Mouse (Mus musculus) NIH3T3 (cell line): ENCODE results near the gene Alg1.
A peak's percentile ranks its signal among the peaks of the same experiment; 100 is the strongest.
"Not testable (repeated sequence)": the region's sequence is repeated elsewhere in the genome, so short reads cannot be mapped to it uniquely, and the experiment has no call there.

Experiments used
- DNase-seq: peaks from one replicate; pipeline ENCODE4 v3.0.0-alpha.2; 2012; ENCODE audit warnings: low read depth

Alg1 gene

GRCm38 (mm10) chr16:5233418-5234313 lies at the start of gene Alg1:
TSS of gene Alg1 (plus strand) at chr16:5233621.
- peak; percentile 99 for DNase-seq

- DNase-seq: no peak
Observed at GRCm38 (mm10) chr16:5184101-5184500, 49.3 kb upstream of the Alg1 start.

GRCm38 (mm10) chr16:5184956-5185355 lies 48.5 kb upstream of the Alg1 start:
- no peak for DNase-seq

- no peak for DNase-seq
Observed at GRCm38 (mm10) chr16:5185691-5186090, 47.7 kb upstream of the Alg1 start.

- peak; percentile 22 for DNase-seq
Observed at GRCm38 (mm10) chr16:5186234-5186633, 47.2 kb upstream of the Alg1 start.

- peak; percentile 82 for DNase-seq
Observed at GRCm38 (mm10) chr16:5195080-5195479, 38.3 kb upstream of the Alg1 start.

GRCm38 (mm10) chr16:5202681-5203080 lies 30.7 kb upstream of the Alg1 start:
- peak; percentile 78 for DNase-seq

GRCm38 (mm10) chr16:5203200-5203599 lies 30.2 kb upstream of the Alg1 start:
- peak; percentile 11 for DNase-seq

GRCm38 (mm10) chr16:5203668-5204433 lies 29.6 kb upstream of the Alg1 start, which contains the start of gene Nagpa:
TSS of gene Nagpa (minus strand) at chr16:5204012.
- DNase-seq: peak; percentile 98

- DNase-seq: no peak
Observed at GRCm38 (mm10) chr16:5205431-5205970, 27.9 kb upstream of the Alg1 start.

- DNase-seq: peak; percentile 39
Observed at GRCm38 (mm10) chr16:5206051-5206450, 27.4 kb upstream of the Alg1 start.

GRCm38 (mm10) chr16:5210365-5210764 lies 23.1 kb upstream of the Alg1 start:
- no peak for DNase-seq

- DNase-seq: no peak
Observed at GRCm38 (mm10) chr16:5212150-5212549, 21.3 kb upstream of the Alg1 start.

GRCm38 (mm10) chr16:5214126-5214525 lies 19.3 kb upstream of the Alg1 start:
- no peak for DNase-seq

GRCm38 (mm10) chr16:5216686-5217085 lies 16.7 kb upstream of the Alg1 start:
- DNase-seq: no peak

- peak; percentile 45 for DNase-seq
Observed at GRCm38 (mm10) chr16:5217341-5218133, 15.9 kb upstream of the Alg1 start.

GRCm38 (mm10) chr16:5221403-5221802 lies 12.0 kb upstream of the Alg1 start:
- DNase-seq: no peak

GRCm38 (mm10) chr16:5222140-5222539 lies 11.3 kb upstream of the Alg1 start, which contains the start of gene AU021092:
TSS of gene AU021092 (minus strand) at chr16:5222299.
- no peak for DNase-seq

GRCm38 (mm10) chr16:5226534-5226933 lies 6.9 kb upstream of the Alg1 start:
- not testable (repeated sequence) for DNase-seq

GRCm38 (mm10) chr16:5227501-5227900 lies 5.9 kb upstream of the Alg1 start:
- DNase-seq: not testable (repeated sequence)

GRCm38 (mm10) chr16:5228103-5228502 lies 5.3 kb upstream of the Alg1 start:
- DNase-seq: not testable (repeated sequence)

- no peak for DNase-seq
Observed at GRCm38 (mm10) chr16:5232982-5233381, 439 bp upstream of the Alg1 start.
